Mouse (Mus musculus): ENCODE measurements at regions not wholly inside any gene's neighbourhood (a gene's known extent, or its start where the extent isn't known, plus 50 kb on each side); places are given as distances from the start of the nearest gene placed in this dataset.

- Histone ChIP-seq H3K9ac (no peak overlapping the region), H3K4me3 (no peak overlapping the region), H3K27me3 (no peaks in the 10 kb centered on the region), H3K4me1 (replicated peaks) (peaks cover 5% of the 10 kb centered on the region; the same call in 1 of the 2 replicates), H3K36me3 (no peaks in the 10 kb centered on the region), H3K4me2 (no peak overlapping the region), H3K27ac (no peak overlapping the region), H3K9me3 (replicated peaks) (no peaks in the 10 kb centered on the region)
- ATAC-seq (replicated peaks; ENCODE audit: insufficient number of reproducible peaks, insufficient read depth, low FRiP score, low read depth): no peak
- 88% methylated on average over 4 of the region's 4 CpGs for WGBS
Measured at GRCm38 (mm10) chr4:75884371-75884770, 606.3 kb upstream of the Dmac1 start.

GRCm38 (mm10) chr4:75869771-75870170 lies 591.7 kb upstream of the Dmac1 start:
- H3K9ac ChIP-seq: no peak overlapping the region
- no peak for ATAC-seq (replicated peaks; ENCODE audit: insufficient number of reproducible peaks, insufficient read depth, low FRiP score, low read depth)
- no peak overlapping the region for H3K4me3 ChIP-seq
- no peaks in the 10 kb centered on the region for H3K36me3 ChIP-seq
- H3K27ac ChIP-seq: no peak overlapping the region
- H3K27me3 ChIP-seq: no peaks in the 10 kb centered on the region
- 80% methylated on average over 1 of the region's 1 CpGs for WGBS
- H3K9me3 ChIP-seq (replicated peaks): no peaks in the 10 kb centered on the region
- no peaks in the 10 kb centered on the region for H3K4me1 ChIP-seq (replicated peaks)
- no peak overlapping the region for H3K4me2 ChIP-seq

DNA sequence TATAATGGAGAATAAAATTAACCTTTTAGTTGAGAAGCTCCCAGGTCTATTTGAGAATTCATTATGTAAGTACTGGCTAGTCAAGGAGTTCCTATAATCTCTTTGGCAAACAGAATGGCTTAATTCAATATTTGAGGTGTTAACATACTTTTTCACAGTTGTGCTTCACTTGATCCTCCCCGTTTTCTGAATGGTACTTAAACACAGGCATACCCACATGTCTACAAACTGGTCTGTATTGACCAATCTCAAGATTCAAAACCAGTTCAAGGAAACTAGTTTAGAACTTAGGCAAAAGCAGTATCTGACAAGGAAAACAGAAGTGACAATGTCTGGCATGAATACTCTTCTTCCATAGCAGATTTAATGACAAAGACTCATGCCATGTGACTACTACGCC lies 583.0 kb upstream of the Dmac1 start:
- Histone ChIP-seq H3K4me1 (replicated peaks) (no peaks in the 10 kb centered on the region), H3K4me2 (no peak overlapping the region), H3K9me3 (replicated peaks) (no peaks in the 10 kb centered on the region), H3K36me3 (no peaks in the 10 kb centered on the region), H3K9ac (no peak overlapping the region), H3K4me3 (no peak overlapping the region), H3K27ac (no peak overlapping the region), H3K27me3 (no peaks in the 10 kb centered on the region)
- WGBS: 80% methylated on average over 2 of the region's 2 CpGs
- no peak for ATAC-seq (replicated peaks; ENCODE audit: insufficient number of reproducible peaks, insufficient read depth, low FRiP score, low read depth)

DNA sequence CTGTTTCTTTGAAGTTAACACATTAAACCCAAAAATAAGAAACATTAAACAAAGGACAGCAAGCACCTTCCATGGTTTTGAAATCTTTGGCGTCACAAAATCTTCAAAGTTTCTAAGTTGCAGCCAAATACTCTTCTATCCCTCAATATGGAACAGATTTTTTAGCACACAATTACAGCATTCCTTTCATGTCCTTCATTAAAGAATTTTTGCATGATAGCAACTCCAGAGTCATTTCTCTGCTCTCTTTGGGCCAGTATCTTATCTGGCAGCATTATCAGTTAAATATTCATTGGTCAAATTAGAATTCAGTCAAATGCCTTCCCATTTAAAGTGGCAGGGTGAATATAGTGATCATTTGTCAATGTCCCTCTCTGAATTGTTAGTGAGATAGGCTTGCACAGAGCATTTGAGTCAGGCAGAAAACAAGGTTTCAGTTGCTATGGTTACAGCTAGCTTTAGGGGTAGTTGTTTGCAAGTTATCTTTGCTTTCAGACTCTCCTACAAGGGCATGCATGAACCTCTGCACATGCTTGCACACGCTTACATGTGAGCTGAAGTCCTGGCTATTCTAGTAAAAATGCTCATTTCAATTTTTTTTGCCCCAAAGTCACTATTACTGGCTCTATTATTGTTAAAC lies 579.8 kb upstream of the Dmac1 start:
- H3K36me3 ChIP-seq: no peaks in the 10 kb centered on the region
- no peak overlapping the region for H3K9ac ChIP-seq
- H3K4me1 ChIP-seq (replicated peaks): no peaks in the 10 kb centered on the region
- no peaks in the 10 kb centered on the region for H3K9me3 ChIP-seq (replicated peaks)
- 78% methylated on average over 2 of the region's 2 CpGs for WGBS
- H3K4me3 ChIP-seq: no peak overlapping the region
- ATAC-seq (replicated peaks; ENCODE audit: insufficient number of reproducible peaks, insufficient read depth, low FRiP score, low read depth): no peak
- H3K4me2 ChIP-seq: no peak overlapping the region
- H3K27me3 ChIP-seq: no peaks in the 10 kb centered on the region
- H3K27ac ChIP-seq: no peak overlapping the region

GRCm38 (mm10) chr4:75855688-75856296 lies 577.7 kb upstream of the Dmac1 start:
- H3K36me3 ChIP-seq: no peaks in the 10 kb centered on the region
- H3K4me2 ChIP-seq: no peak overlapping the region
- no peak overlapping the region for H3K27ac ChIP-seq
- no peaks in the 10 kb centered on the region for H3K9me3 ChIP-seq (replicated peaks)
- WGBS: 60% methylated on average over 6 of the region's 6 CpGs
- no peaks in the 10 kb centered on the region for H3K4me1 ChIP-seq (replicated peaks)
- H3K4me3 ChIP-seq: no peak overlapping the region
- H3K27me3 ChIP-seq: no peaks in the 10 kb centered on the region
- no peak for ATAC-seq (replicated peaks; ENCODE audit: insufficient number of reproducible peaks, insufficient read depth, low FRiP score, low read depth)
- H3K9ac ChIP-seq: no peak overlapping the region

DNA sequence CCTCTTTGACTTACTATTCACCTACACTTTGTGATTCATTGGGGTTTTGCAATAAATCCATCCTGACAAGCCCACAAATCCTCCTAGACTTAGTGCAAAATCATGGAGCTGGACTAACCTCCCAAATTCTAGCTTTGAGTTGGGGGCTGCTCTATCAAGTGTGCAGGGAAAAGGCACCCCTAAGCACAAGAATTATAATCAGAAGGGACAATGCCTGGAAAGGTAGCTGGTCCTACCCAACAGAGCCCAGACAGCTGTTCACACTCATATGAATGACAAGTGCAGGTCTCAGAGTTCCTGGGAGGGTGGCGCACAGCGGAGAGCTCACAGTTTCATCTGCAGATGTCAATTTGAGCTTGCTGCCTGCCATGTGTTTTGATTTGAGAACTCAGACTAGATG lies 572.2 kb upstream of the Dmac1 start:
- H3K27me3 ChIP-seq: no peaks in the 10 kb centered on the region
- no peak overlapping the region for H3K9ac ChIP-seq
- H3K9me3 ChIP-seq (replicated peaks): no peaks in the 10 kb centered on the region
- H3K4me1 ChIP-seq (replicated peaks): no peaks in the 10 kb centered on the region
- WGBS: 65% methylated on average over 2 of the region's 2 CpGs
- H3K27ac ChIP-seq: no peak overlapping the region
- no peaks in the 10 kb centered on the region for H3K36me3 ChIP-seq
- no peak for ATAC-seq (replicated peaks; ENCODE audit: insufficient number of reproducible peaks, insufficient read depth, low FRiP score, low read depth)
- no peak overlapping the region for H3K4me2 ChIP-seq
- no peak overlapping the region for H3K4me3 ChIP-seq

GRCm38 (mm10) chr4:75847675-75848385 lies 569.7 kb upstream of the Dmac1 start:
- no peaks in the 10 kb centered on the region for H3K9me3 ChIP-seq (replicated peaks)
- no peak overlapping the region for H3K27ac ChIP-seq
- H3K27me3 ChIP-seq: no peaks in the 10 kb centered on the region
- no peaks in the 10 kb centered on the region for H3K36me3 ChIP-seq
- H3K9ac ChIP-seq: no peak overlapping the region
- no peak overlapping the region for H3K4me3 ChIP-seq
- no peaks in the 10 kb centered on the region for H3K4me1 ChIP-seq (replicated peaks)
- H3K4me2 ChIP-seq: no peak overlapping the region
- WGBS: 77% methylated on average over 6 of the region's 6 CpGs
- no peak for ATAC-seq (replicated peaks; ENCODE audit: insufficient number of reproducible peaks, insufficient read depth, low FRiP score, low read depth)

- Histone ChIP-seq H3K27me3 (no peaks in the 10 kb centered on the region), H3K9me3 (replicated peaks) (no peaks in the 10 kb centered on the region), H3K4me3 (no peak overlapping the region), H3K36me3 (no peaks in the 10 kb centered on the region), H3K9ac (no peak overlapping the region), H3K27ac (peak overlapping the region; percentile 61), H3K4me1 (replicated peaks) (no peaks in the 10 kb centered on the region), H3K4me2 (no peak overlapping the region)
- ATAC-seq (replicated peaks; ENCODE audit: insufficient number of reproducible peaks, insufficient read depth, low FRiP score, low read depth): peak; percentile 86; the same call in 1 of the 2 replicates
- 28% methylated on average over 3 of the region's 3 CpGs for WGBS
Measured at GRCm38 (mm10) chr4:75845021-75845420, 566.9 kb upstream of the Dmac1 start.

DNA sequence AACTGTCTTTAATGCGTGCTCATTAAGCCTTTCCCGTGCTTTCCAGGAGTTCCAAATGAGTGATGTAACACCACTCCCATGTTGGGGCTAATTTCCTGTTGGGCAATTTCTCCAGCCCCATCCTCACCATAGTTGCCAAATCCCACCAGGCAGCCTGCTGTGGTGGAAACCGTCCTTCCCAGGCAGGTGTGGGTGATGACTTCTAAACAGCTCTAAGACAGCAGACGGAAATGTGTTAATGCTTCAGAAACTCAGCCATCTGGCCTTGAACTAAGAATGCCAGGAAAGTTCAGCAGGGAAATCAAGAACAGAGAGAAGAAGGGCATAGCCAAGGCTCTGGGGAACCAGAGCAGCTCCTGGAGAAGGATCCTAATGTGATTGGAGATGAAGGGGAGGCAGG lies 560.5 kb upstream of the Dmac1 start:
- no peaks in the 10 kb centered on the region for H3K27me3 ChIP-seq
- H3K9ac ChIP-seq: no peak overlapping the region
- 55% methylated on average over 4 of the region's 4 CpGs for WGBS
- no peaks in the 10 kb centered on the region for H3K9me3 ChIP-seq (replicated peaks)
- H3K4me3 ChIP-seq: no peak overlapping the region
- no peak overlapping the region for H3K4me2 ChIP-seq
- no peaks in the 10 kb centered on the region for H3K36me3 ChIP-seq
- no peaks in the 10 kb centered on the region for H3K4me1 ChIP-seq (replicated peaks)
- no peak for ATAC-seq (replicated peaks; ENCODE audit: insufficient number of reproducible peaks, insufficient read depth, low FRiP score, low read depth)
- no peak overlapping the region for H3K27ac ChIP-seq

GRCm38 (mm10) chr4:75827082-75827711 lies 549.1 kb upstream of the Dmac1 start:
- no peaks in the 10 kb centered on the region for H3K36me3 ChIP-seq
- 0 out of 2 replicates have a peak, but pooled peaks cover 3% of the 10 kb centered on the region for H3K4me1 ChIP-seq (replicated peaks)
- no peak overlapping the region for H3K27ac ChIP-seq
- no peak for ATAC-seq (replicated peaks; ENCODE audit: insufficient number of reproducible peaks, insufficient read depth, low FRiP score, low read depth)
- WGBS: 49% methylated on average over 3 of the region's 3 CpGs
- no peak overlapping the region for H3K4me2 ChIP-seq
- no peaks in the 10 kb centered on the region for H3K9me3 ChIP-seq (replicated peaks)
- no peak overlapping the region for H3K9ac ChIP-seq
- no peaks in the 10 kb centered on the region for H3K27me3 ChIP-seq
- no peak overlapping the region for H3K4me3 ChIP-seq

DNA sequence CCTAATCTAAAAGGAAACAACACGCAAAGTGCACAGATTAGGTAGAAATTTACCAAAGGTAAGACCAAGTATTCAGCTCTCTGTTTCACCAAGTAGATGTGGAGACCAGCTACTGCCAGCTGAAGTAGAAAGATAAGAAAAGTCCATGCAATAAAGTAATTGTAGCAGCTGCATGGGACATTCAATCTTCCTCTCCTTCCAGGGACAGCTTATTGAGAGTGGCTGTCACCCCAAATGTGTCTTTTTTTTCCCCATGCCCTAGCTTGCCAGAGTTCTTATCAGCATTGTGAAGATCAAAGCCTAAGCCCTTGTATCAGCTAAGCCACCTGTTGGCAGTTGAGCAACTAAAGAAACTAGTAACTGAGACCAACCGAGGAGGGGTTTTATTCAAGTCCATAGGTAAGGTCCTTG lies 541.1 kb upstream of the Dmac1 start:
- no peak for ATAC-seq (replicated peaks; ENCODE audit: insufficient number of reproducible peaks, insufficient read depth, low FRiP score, low read depth)
- no peak overlapping the region for H3K9ac ChIP-seq
- H3K4me1 ChIP-seq (replicated peaks): no peaks in the 10 kb centered on the region
- H3K4me3 ChIP-seq: no peak overlapping the region
- no peak overlapping the region for H3K4me2 ChIP-seq
- H3K36me3 ChIP-seq: no peaks in the 10 kb centered on the region
- no peaks in the 10 kb centered on the region for H3K27me3 ChIP-seq
- H3K27ac ChIP-seq: no peak overlapping the region
- H3K9me3 ChIP-seq (replicated peaks): no peaks in the 10 kb centered on the region
- WGBS: 49% methylated on average over 2 of the region's 2 CpGs
